Mouse (Mus musculus) CD4-positive, CD25-positive, alpha-beta regulatory T cell, adult 2 months (primary cell): ENCODE results near the gene Hepacam.

ENCODE experiments used
- DNase-seq: peaks from one replicate; pipeline ENCODE4 v3.0.0-alpha.2; 2012; ENCODE audit warnings: low read depth, low spot score

Gene Hepacam

GRCm38 (mm10) chr9:37384284-37385182 is 17.4 kb downstream of the Hepacam start:
- peak; percentile 9 for DNase-seq

- DNase-seq = no peak
Observed at GRCm38 (mm10) chr9:37390891-37391290, 23.7 kb downstream of the Hepacam start.

GRCm38 (mm10) chr9:37392071-37392470 is 24.9 kb downstream of the Hepacam start:
- DNase-seq = no peak

- DNase-seq = no peak
Observed at GRCm38 (mm10) chr9:37393482-37394131, 26.5 kb downstream of the Hepacam start.

GRCm38 (mm10) chr9:37400585-37400984 is 33.4 kb downstream of the Hepacam start:
- no peak for DNase-seq

GRCm38 (mm10) chr9:37401802-37402201 is 34.7 kb downstream of the Hepacam start, which contains the start of gene Robo4:
Gene Robo4 (plus strand): TSS chr9:37401897.
- no peak for DNase-seq

GRCm38 (mm10) chr9:37402501-37402900 is 35.4 kb downstream of the Hepacam start:
- DNase-seq = no peak

GRCm38 (mm10) chr9:37403011-37403410 is 35.9 kb downstream of the Hepacam start:
- DNase-seq = no peak

GRCm38 (mm10) chr9:37406372-37406771 is 39.2 kb downstream of the Hepacam start:
- peak; percentile 64 for DNase-seq

- DNase-seq = no peak
Observed at GRCm38 (mm10) chr9:37407850-37408502, 40.8 kb downstream of the Hepacam start.

- no peak for DNase-seq
Observed at GRCm38 (mm10) chr9:37409698-37410445, 42.7 kb downstream of the Hepacam start.

GRCm38 (mm10) chr9:37412989-37413388 is 45.8 kb downstream of the Hepacam start:
- no peak for DNase-seq

- DNase-seq = no peak
Observed at GRCm38 (mm10) chr9:37414666-37415065, 47.5 kb downstream of the Hepacam start.

- no peak for DNase-seq
Observed at GRCm38 (mm10) chr9:37418791-37419190, 51.6 kb downstream of the Hepacam start.

GRCm38 (mm10) chr9:37420676-37421075 is 53.5 kb downstream of the Hepacam start:
- peak; percentile 86 for DNase-seq

- DNase-seq = peak; percentile 56
Observed at GRCm38 (mm10) chr9:37421239-37421638, 54.1 kb downstream of the Hepacam start.

GRCm38 (mm10) chr9:37429326-37429725 is 62.2 kb downstream of the Hepacam start:
- DNase-seq = no peak

- peak; percentile 85 for DNase-seq
Observed at GRCm38 (mm10) chr9:37430582-37430981, 63.4 kb downstream of the Hepacam start.

- DNase-seq = no peak
Observed at GRCm38 (mm10) chr9:37432026-37432666, 65.0 kb downstream of the Hepacam start.

GRCm38 (mm10) chr9:37432720-37433421 is 65.7 kb downstream of the Hepacam start, which contains the start of gene Robo3:
Gene Robo3 (minus strand): TSS chr9:37433246.
- no peak for DNase-seq
